Mouse (Mus musculus) neural tube, embryonic 14.5 days (tissue): ENCODE data around the gene Osbpl10. TPM values are rescaled to one million over a fixed set of nuclear protein-coding genes. Genes with fewer than 3 reads are reported as not detected.

ENCODE experiments used
- ATAC-seq: fragments of 200-750 bp; cut with Nextera tagmentation; 2 replicates; pipeline ENCODE4 v1.8.0; 2017; ENCODE audit warnings: low read depth, mild to moderate bottlenecking, moderate TSS enrichment, moderate library complexity
- H3K27ac ChIP-seq: fragments of 300-500 bp; sonication (generic); 2 replicates; pipeline ENCODE4 v1.5.1; 2014; ENCODE audit warnings: low read depth, mild to moderate bottlenecking, control low read depth, low read length, moderate library complexity, mixed read lengths
- H3K27me3 ChIP-seq: fragments of 300-500 bp; sonication (generic); 2 replicates; pipeline ENCODE4 v1.6.1; 2014; ENCODE audit warnings: low read length; ENCODE audit not compliant: control insufficient read depth, insufficient read depth
- H3K36me3 ChIP-seq: fragments of 300-500 bp; sonication (generic); 2 replicates; pipeline ENCODE4 v1.6.1; 2014; ENCODE audit warnings: low read length, mixed read lengths; ENCODE audit not compliant: control insufficient read depth, insufficient read depth
- H3K4me1 ChIP-seq: fragments of 300-500 bp; sonication (generic); 2 replicates; pipeline ENCODE4 v1.6.1; 2014; ENCODE audit warnings: low read length; ENCODE audit not compliant: control insufficient read depth, insufficient read depth
- H3K4me2 ChIP-seq: fragments of 300-500 bp; sonication (generic); 2 replicates; pipeline ENCODE4 v1.6.1; 2014; ENCODE audit warnings: mild to moderate bottlenecking, low read depth, low read length, control low read depth
- H3K4me3 ChIP-seq: fragments of 300-500 bp; sonication (generic); 2 replicates; pipeline ENCODE4 v1.5.1; 2014; ENCODE audit warnings: low read depth, low read length, control low read depth, mixed read lengths
- H3K9ac ChIP-seq: fragments of 300-500 bp; sonication (generic); replicated peaks from 2 replicates; pipeline ENCODE4 v1.6.1; 2014; ENCODE audit warnings: low read depth, mild to moderate bottlenecking, control low read depth, low read length, mixed read lengths
- H3K9me3 ChIP-seq: fragments of 300-500 bp; sonication (generic); 2 replicates; pipeline ENCODE4 v1.6.1; 2016; ENCODE audit warnings: low read length; ENCODE audit not compliant: control insufficient read depth
- WGBS: fragments of 180-500 bp; shearing (Covaris S2); extraction: QIAGEN DNeasy Blood & Tissue Kit; methylation state at CpG from one replicate; pipeline ENCODE4 v1.1.7; 2014; 5-methylcytosine and 5-hydroxymethylcytosine counted together
- polyA plus RNA-seq: library from polyadenylated mRNA; unstranded; fragments of >200 nt; fragmentation: Nextera tagmentation; extraction: Ambion mirVana; gene quantifications from 2 replicates; pipeline ENCODE4 v1.2.1, GENCODE M21; 2014

The Osbpl10 gene
- polyA plus RNA-seq, 1 experiment from 2014 or later: 3.3 TPM

GRCm38 (mm10) chr9:115197082-115197481 is 218.7 kb downstream of the Osbpl10 start:
- Histone ChIP-seq H3K4me3 (no peak overlapping the region), H3K9ac (no peak overlapping the region), H3K9me3 (no peaks in the 10 kb centered on the region), H3K27ac (no peak overlapping the region), H3K27me3 (no peaks in the 10 kb centered on the region), H3K4me1 (no peaks in the 10 kb centered on the region), H3K36me3 (no peaks in the 10 kb centered on the region), H3K4me2 (no peak overlapping the region)
- no peak for ATAC-seq
- WGBS: 75% methylated on average over 7 of the region's 7 CpGs

- H3K4me1 ChIP-seq: no peaks in the 10 kb centered on the region
- WGBS: 96% methylated on average over 15 of the region's 15 CpGs
- no peaks in the 10 kb centered on the region for H3K9me3 ChIP-seq
- H3K36me3 ChIP-seq: no peaks in the 10 kb centered on the region
- H3K9ac ChIP-seq: no peak overlapping the region
- H3K4me2 ChIP-seq: no peak overlapping the region
- H3K27ac ChIP-seq: no peak overlapping the region
- no peaks in the 10 kb centered on the region for H3K27me3 ChIP-seq
- ATAC-seq: no peak
- no peak overlapping the region for H3K4me3 ChIP-seq
These were observed 221.9 kb downstream of the Osbpl10 start for GRCm38 (mm10) chr9:115200166-115200862.

GRCm38 (mm10) chr9:115201264-115201663 is 222.9 kb downstream of the Osbpl10 start:
- no peak overlapping the region for H3K27ac ChIP-seq
- H3K9me3 ChIP-seq: no peaks in the 10 kb centered on the region
- no peak for ATAC-seq
- H3K9ac ChIP-seq: no peak overlapping the region
- H3K27me3 ChIP-seq: no peaks in the 10 kb centered on the region
- 89% methylated on average over 6 of the region's 6 CpGs for WGBS
- no peaks in the 10 kb centered on the region for H3K36me3 ChIP-seq
- H3K4me2 ChIP-seq: no peak overlapping the region
- no peaks in the 10 kb centered on the region for H3K4me1 ChIP-seq
- no peak overlapping the region for H3K4me3 ChIP-seq

- WGBS: 57% methylated on average over 6 of the region's 6 CpGs
- H3K4me2 ChIP-seq: no peak overlapping the region
- H3K36me3 ChIP-seq: no peaks in the 10 kb centered on the region
- no peak overlapping the region for H3K9ac ChIP-seq
- H3K27me3 ChIP-seq: no peaks in the 10 kb centered on the region
- H3K4me1 ChIP-seq: no peaks in the 10 kb centered on the region
- H3K9me3 ChIP-seq: no peaks in the 10 kb centered on the region
- no peak for ATAC-seq
- H3K27ac ChIP-seq: no peak overlapping the region
- H3K4me3 ChIP-seq: no peak overlapping the region
These were observed 224.8 kb downstream of the Osbpl10 start for GRCm38 (mm10) chr9:115203136-115203535.

GRCm38 (mm10) chr9:115205491-115205890 is 227.1 kb downstream of the Osbpl10 start:
- H3K4me3 ChIP-seq: no peak overlapping the region
- no peak for ATAC-seq
- H3K27me3 ChIP-seq: no peaks in the 10 kb centered on the region
- no peak overlapping the region for H3K4me2 ChIP-seq
- H3K27ac ChIP-seq: no peak overlapping the region
- no peaks in the 10 kb centered on the region for H3K36me3 ChIP-seq
- H3K9ac ChIP-seq: no peak overlapping the region
- H3K9me3 ChIP-seq: no peaks in the 10 kb centered on the region
- 10% methylated on average over 6 of the region's 6 CpGs for WGBS
- H3K4me1 ChIP-seq: no peaks in the 10 kb centered on the region

GRCm38 (mm10) chr9:115206219-115206618 is 227.8 kb downstream of the Osbpl10 start:
- Histone ChIP-seq H3K27me3 (no peaks in the 10 kb centered on the region), H3K27ac (no peak overlapping the region), H3K4me2 (no peak overlapping the region), H3K4me3 (no peak overlapping the region), H3K36me3 (no peaks in the 10 kb centered on the region), H3K9me3 (no peaks in the 10 kb centered on the region), H3K4me1 (no peaks in the 10 kb centered on the region), H3K9ac (no peak overlapping the region)
- WGBS: 72% methylated on average over 5 of the region's 5 CpGs
- no peak for ATAC-seq

GRCm38 (mm10) chr9:115209737-115210136 is 231.4 kb downstream of the Osbpl10 start:
- no peak overlapping the region for H3K4me3 ChIP-seq

GRCm38 (mm10) chr9:115210535-115210934 is 232.2 kb downstream of the Osbpl10 start:
- no peak for ATAC-seq
- H3K4me2 ChIP-seq: no peak overlapping the region
- H3K9ac ChIP-seq: no peak overlapping the region
- no peak overlapping the region for H3K27ac ChIP-seq
- no peak overlapping the region for H3K4me3 ChIP-seq
- H3K36me3 ChIP-seq: no peaks in the 10 kb centered on the region
- H3K9me3 ChIP-seq: no peaks in the 10 kb centered on the region
- WGBS: 75% methylated on average over 12 of the region's 12 CpGs
- no peaks in the 10 kb centered on the region; the same call in 1 of the 2 replicates for H3K4me1 ChIP-seq
- H3K27me3 ChIP-seq: no peaks in the 10 kb centered on the region

More at GRCm38 (mm10) chr9:115209737-115210136, 231.4 kb downstream of the Osbpl10 start:
- no peak for ATAC-seq
- H3K27me3 ChIP-seq: no peaks in the 10 kb centered on the region
- H3K4me1 ChIP-seq: no peaks in the 10 kb centered on the region
- H3K36me3 ChIP-seq: no peaks in the 10 kb centered on the region
- WGBS: 89% methylated on average over 7 of the region's 7 CpGs
- H3K4me2 ChIP-seq: no peak overlapping the region
- H3K9me3 ChIP-seq: no peaks in the 10 kb centered on the region
- no peak overlapping the region for H3K9ac ChIP-seq
- H3K27ac ChIP-seq: no peak overlapping the region

- H3K4me3 ChIP-seq: no peak overlapping the region
- no peak overlapping the region for H3K9ac ChIP-seq
- H3K9me3 ChIP-seq: no peaks in the 10 kb centered on the region
- no peak overlapping the region for H3K4me2 ChIP-seq
- H3K27ac ChIP-seq: no peak overlapping the region
- H3K36me3 ChIP-seq: no peaks in the 10 kb centered on the region
- H3K4me1 ChIP-seq: peaks cover 3% of the 10 kb centered on the region; the same call in 1 of the 2 replicates
- H3K27me3 ChIP-seq: no peaks in the 10 kb centered on the region
- no peak for ATAC-seq
- WGBS: 86% methylated on average over 5 of the region's 5 CpGs
These were observed 235.4 kb downstream of the Osbpl10 start for GRCm38 (mm10) chr9:115213755-115214264.
